Mouse (Mus musculus) heart, adult 2 months (tissue): ENCODE measurements at regions not wholly inside any gene's neighbourhood (a gene's known extent, or its start where the extent isn't known, plus 50 kb on each side); places are given as distances from the start of the nearest gene placed in this dataset.
"Not testable (repeated sequence)": the region's sequence is repeated elsewhere in the genome, so short reads cannot be mapped to it uniquely, and the experiment has no call there.

Experiments used
- DNase-seq, 2 experiments: peaks; one replicate each; pipeline ENCODE4 v3.0.0; 2021
- H3K27ac ChIP-seq: fragments of 200-600 bp; 2 replicates; pipeline ENCODE4 v1.8.1; 2022
- H3K27me3 ChIP-seq: fragments of 200-500 bp; 2 replicates; pipeline ENCODE4 v1.6.1; 2012; ENCODE audit warnings: mild to moderate bottlenecking, low read length, inconsistent platforms, mixed read lengths; ENCODE audit not compliant: control insufficient read depth, insufficient read depth
- H3K36me3 ChIP-seq: fragments of 200-500 bp; 2 replicates; pipeline ENCODE4 v1.6.1; 2012; ENCODE audit warnings: low read length, inconsistent platforms; ENCODE audit not compliant: control insufficient read depth, insufficient read depth
- H3K4me1 ChIP-seq: fragments of 200-500 bp; 2 replicates; pipeline ENCODE4 v1.6.1; 2011; ENCODE audit warnings: low read length; ENCODE audit not compliant: control insufficient read depth, insufficient read depth
- H3K4me3 ChIP-seq: fragments of 200-600 bp; 2 replicates; pipeline ENCODE4 v1.8.1; 2022
- H3K79me2 ChIP-seq: fragments of 200-500 bp; replicated peaks from 2 replicates; pipeline ENCODE4 v1.6.1; 2012; ENCODE audit warnings: mild to moderate bottlenecking, inconsistent platforms, low read length, moderate library complexity, mixed read lengths; ENCODE audit not compliant: control insufficient read depth, insufficient read depth
- H3K9ac ChIP-seq: fragments of 200-500 bp; 2 replicates; pipeline ENCODE4 v1.6.1; 2012; ENCODE audit warnings: low read depth, mild to moderate bottlenecking, control low read depth, inconsistent platforms, low read length, mixed read lengths
- CTCF ChIP-seq: fragments of 200-600 bp; IDR thresholded peaks from 2 replicates; pipeline ENCODE4 v1.8.1; 2022; ENCODE audit warnings: antibody characterized with exemption, mild to moderate bottlenecking, moderate library complexity
- EP300 ChIP-seq: fragments of 200-500 bp; IDR thresholded peaks from 2 replicates; pipeline ENCODE4 v1.6.1; 2011; ENCODE audit warnings: low read depth, low read length, control low read depth; ENCODE audit not compliant: insufficient read depth
- POLR2A ChIP-seq: fragments of 200-500 bp; IDR thresholded peaks from 2 replicates; pipeline ENCODE4 v1.6.1; 2011; ENCODE audit warnings: mild to moderate bottlenecking, low read depth, low read length, control low read depth; ENCODE audit not compliant: insufficient read depth
- WGBS: fragments of 180-500 bp; shearing (Covaris S2); methylation state at CpG from one replicate; pipeline ENCODE4 v1.1.7; 2018; 5-methylcytosine and 5-hydroxymethylcytosine counted together
- intact Hi-C: fragments of 180-260 bp; cut with DNase I; formaldehyde crosslinking; loops from one replicate; pipeline ENCODE4 v1.15.1; 2025

DNA sequence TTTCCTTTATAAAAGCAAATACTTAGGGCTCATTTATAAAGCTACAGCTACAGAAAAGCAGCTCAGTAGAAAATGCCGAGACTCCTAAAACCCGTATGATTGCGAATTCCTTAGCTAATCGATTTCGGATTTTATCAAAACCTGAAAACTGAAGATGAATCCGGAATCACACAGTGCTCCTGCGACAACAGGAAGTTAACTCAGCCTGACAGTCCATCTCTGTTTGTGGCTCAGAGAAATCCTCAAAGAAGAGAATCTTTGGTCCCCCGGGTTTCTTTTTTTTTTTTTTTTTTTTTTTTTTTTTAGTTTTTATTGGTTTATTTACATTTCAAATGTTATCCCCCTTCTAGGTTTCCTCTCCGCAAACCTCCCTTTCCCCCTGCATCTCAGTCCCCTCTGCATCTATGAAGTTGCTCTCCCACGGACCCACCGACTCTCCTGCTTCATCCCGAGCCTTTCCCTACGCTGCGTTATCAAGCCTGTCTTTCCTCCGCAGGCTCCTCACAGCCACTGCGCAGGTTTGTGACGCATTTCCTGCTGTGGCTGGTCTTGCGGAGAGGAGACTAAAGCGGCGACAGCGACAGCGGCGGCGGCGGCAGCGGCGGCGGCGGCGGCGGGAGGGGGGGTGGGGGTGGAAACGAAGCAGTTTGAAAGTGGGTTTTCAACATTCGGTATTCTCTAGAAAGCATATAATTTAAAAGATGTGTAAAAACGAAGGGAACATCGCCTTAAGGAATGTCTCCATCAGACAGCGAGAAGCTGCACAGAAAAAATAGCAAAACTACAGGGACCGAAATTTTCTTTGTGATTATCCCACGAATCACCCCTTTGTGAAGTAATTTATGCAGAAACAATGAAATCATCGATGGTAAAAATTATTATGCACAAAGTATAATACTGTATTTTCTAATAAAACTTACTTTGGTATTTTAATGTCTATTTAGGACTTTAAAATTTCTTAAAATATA lies 352.3 kb upstream of the Snrpn start:
- WGBS, result 9% methylated on average over 39 of the region's 39 CpGs
- H3K36me3 ChIP-seq, H3K4me1 ChIP-seq, H3K9ac ChIP-seq, H3K27me3 ChIP-seq, H3K27ac ChIP-seq, intact Hi-C loops, H3K4me3 ChIP-seq, H3K79me2 ChIP-seq: not testable (repeated sequence)
- DNase-seq, result peak; percentile 10 to 22

DNA sequence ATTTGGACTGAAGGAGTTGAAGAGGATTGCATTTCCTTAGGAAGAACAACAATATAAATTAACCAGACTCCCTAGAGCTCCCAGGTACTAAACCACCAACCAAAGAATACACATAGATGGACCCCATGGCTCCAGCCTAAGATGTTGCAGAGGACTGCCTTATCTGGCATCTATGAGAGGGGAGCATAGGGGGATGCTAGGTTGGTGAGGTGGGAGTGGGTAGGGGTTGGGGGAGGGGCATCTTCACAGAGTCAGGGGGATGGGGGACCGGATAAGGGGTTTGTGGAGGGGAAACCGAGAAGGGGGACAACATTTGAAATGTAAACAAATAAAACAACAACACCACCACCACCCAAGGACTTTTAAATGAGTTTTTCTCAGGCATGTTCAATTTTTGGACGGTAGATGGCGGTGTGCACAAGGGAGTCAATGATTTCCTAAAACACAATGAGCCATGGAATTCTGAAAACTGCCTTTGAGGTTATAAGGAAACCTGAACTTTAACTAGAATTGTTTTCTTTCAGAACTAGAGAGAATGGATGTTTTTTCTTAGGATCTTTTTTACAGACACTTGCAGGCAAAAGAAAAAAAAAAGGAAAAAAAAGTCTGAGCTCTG lies 347.9 kb upstream of the Snrpn start:
- WGBS, result 2% methylated on average over 4 of the region's 4 CpGs
- H3K27ac ChIP-seq, H3K4me3 ChIP-seq, H3K27me3 ChIP-seq, DNase-seq, H3K9ac ChIP-seq, H3K36me3 ChIP-seq, H3K4me1 ChIP-seq, H3K79me2 ChIP-seq: not testable (repeated sequence)
- TF ChIP-seq CTCF, result peak; percentile 42
- intact Hi-C loops, result loop anchor here (5.0 kb wide), 1 partner anchor 101 kb away; no protein-coding TSS in a partner anchor

DNA sequence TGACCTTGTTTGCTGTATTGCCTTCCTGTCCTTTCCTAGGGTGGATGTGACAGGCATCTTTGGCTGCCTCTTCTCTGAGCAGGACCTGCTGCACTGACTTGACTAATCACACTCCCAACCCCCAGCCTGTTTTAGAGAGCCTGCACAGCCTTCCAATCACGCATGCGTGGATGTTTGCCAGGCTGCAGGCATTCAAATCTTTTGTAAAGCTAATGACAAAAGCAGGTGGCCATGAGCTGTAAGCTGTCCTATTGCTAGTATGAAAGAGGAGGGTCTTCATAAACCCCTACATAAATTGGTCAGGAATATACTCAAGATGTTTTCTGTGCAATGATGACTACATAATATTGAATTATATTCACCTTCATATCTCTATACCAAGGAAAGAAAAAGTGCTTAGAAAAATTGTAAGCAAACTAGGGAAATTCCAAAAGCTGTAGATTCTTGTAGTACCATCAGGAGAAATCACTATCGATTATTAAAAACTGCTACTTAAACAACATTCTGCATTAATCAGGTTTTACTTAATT lies 310.1 kb upstream of the Snrpn start:
- H3K9ac ChIP-seq, H3K4me1 ChIP-seq, H3K79me2 ChIP-seq, H3K27ac ChIP-seq, H3K36me3 ChIP-seq, intact Hi-C loops, H3K4me3 ChIP-seq, DNase-seq, H3K27me3 ChIP-seq: not testable (repeated sequence)
- WGBS, result 49% methylated on average over 3 of the region's 3 CpGs

- H3K4me3 ChIP-seq, H3K27me3 ChIP-seq, intact Hi-C loops, H3K9ac ChIP-seq, H3K79me2 ChIP-seq, DNase-seq, H3K36me3 ChIP-seq, H3K4me1 ChIP-seq, H3K27ac ChIP-seq: not testable (repeated sequence)
- WGBS, result 26% methylated on average over 2 of the region's 2 CpGs
Observed at GRCm38 (mm10) chr7:60449239-60450073, 309.4 kb upstream of the Snrpn start.

DNA sequence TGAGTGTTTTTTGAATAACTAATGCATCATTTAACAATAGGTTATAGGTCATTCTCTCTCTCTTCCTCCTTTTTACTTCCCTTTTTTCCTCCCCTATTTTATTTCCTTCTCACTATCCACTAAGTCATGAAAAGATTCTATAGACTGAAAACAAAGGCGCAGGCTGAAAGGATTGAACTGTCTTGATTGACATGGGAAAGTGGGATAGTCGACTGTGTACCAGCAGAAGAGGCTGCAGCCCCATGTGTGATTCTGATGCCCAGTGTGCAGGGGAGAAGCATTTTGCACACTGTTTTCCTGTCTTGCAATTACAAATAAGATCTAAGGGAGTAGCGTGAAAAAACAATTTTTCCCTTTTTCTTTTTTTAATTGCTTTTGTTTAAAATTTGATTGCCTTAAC lies 298.8 kb upstream of the Snrpn start:
- Histone ChIP-seq H3K4me1 (no peaks in the 10 kb centered on the region), H3K27me3 (no peaks in the 10 kb centered on the region), H3K36me3 (no peaks in the 10 kb centered on the region), H3K9ac (no peak overlapping the region), H3K27ac (no peak overlapping the region), H3K4me3 (no peak overlapping the region), H3K79me2 (no peaks in the 10 kb centered on the region)
- WGBS, result 52% methylated on average over 3 of the region's 3 CpGs
- no peak for DNase-seq
- TF ChIP-seq EP300 (no peak), CTCF (no peak), POLR2A (no peak)
- intact Hi-C loops, result no loop called here

GRCm38 (mm10) chr7:60391011-60391863 lies 251.2 kb upstream of the Snrpn start:
- H3K27me3 ChIP-seq, H3K36me3 ChIP-seq, H3K27ac ChIP-seq, H3K4me1 ChIP-seq, intact Hi-C loops, H3K79me2 ChIP-seq, H3K9ac ChIP-seq, H3K4me3 ChIP-seq: not testable (repeated sequence)
- peak; percentile 11 to 22 for DNase-seq
- WGBS, result 11% methylated on average over 33 of the region's 33 CpGs
